Comparison of ENCODE assay signal across 9 mouse cellular contexts in genomic region chr11:68145586-68146455, GRCm38 (mm10).
DNase-seq lines count a peak whose midpoint lies in the region; ATAC-seq lines count a peak whose summit lies in the region.
"Had no signal": no experiment of that assay in that cellular context is flagged by ENCODE, and none has a peak within 500 bp of the region (broad histone marks: within the 10 kb centered on the region; RNA-seq: fewer than 3 reads in every experiment).

No protein-coding gene starts in this region.

- no peaks in the 10 kb centered on the region for H3K36me3 ChIP-seq in heart, embryonic 14.5 days (ENCODE audit: control insufficient read depth, insufficient read depth, low read length)
- no peaks in the 10 kb centered on the region for H3K36me3 ChIP-seq in forebrain, embryonic 14.5 days (ENCODE audit: control insufficient read depth, insufficient read depth, low read length)
- no peaks in the 10 kb centered on the region for H3K36me3 ChIP-seq in limb, embryonic 11.5 days (ENCODE audit: control insufficient read depth, insufficient read depth, low read length)
- no peaks in the 10 kb centered on the region for H3K36me3 ChIP-seq in neural tube, embryonic 15.5 days
- no peaks in the 10 kb centered on the region for H3K36me3 ChIP-seq in liver, embryonic 11.5 days (ENCODE audit: control insufficient read depth, insufficient read depth, low read length)

- no peak overlapping the region for H3K4me2 ChIP-seq in heart, embryonic 14.5 days (ENCODE audit: low read length)
- peak overlapping the region; percentile 40 for H3K4me2 ChIP-seq in forebrain, embryonic 14.5 days (ENCODE audit: low read length)
- peak overlapping the region; percentile 25 for H3K4me2 ChIP-seq in limb, embryonic 11.5 days (ENCODE audit: low read depth, severe bottlenecking)
- H3K4me2 ChIP-seq in neural tube, embryonic 15.5 days: peak overlapping the region; percentile 9
- no peak overlapping the region for H3K4me2 ChIP-seq in liver, embryonic 11.5 days

- no peak for DNase-seq in heart, postnatal 10 days
- DNase-seq in forebrain, embryonic 14.5 days (ENCODE audit: low spot score): peak; percentile 87
- peak; percentile 58 for DNase-seq in limb, embryonic 11.5 days (ENCODE audit: low spot score)
- no peak for DNase-seq in liver, embryonic 11.5 days (ENCODE audit: low spot score)
- DNase-seq in left cerebral cortex, adult 8-10 months (ENCODE audit: low spot score in 2 of 2): no peak
- DNase-seq in MN1 (ENCODE audit: low spot score): no peak
- DNase-seq: lung, postnatal 4 days had no signal

- no peak overlapping the region for H3K27ac ChIP-seq in heart, embryonic 14.5 days (replicated peaks in 1 of 2; ENCODE audit: control insufficient read depth in 1 of 2, insufficient read depth in 1 of 2, low read depth in 2 of 2, low read length in 2 of 2)
- H3K27ac ChIP-seq in forebrain, embryonic 14.5 days (ENCODE audit: low read depth, low read length): peak overlapping the region; percentile 79
- peak overlapping the region; percentile 60 for H3K27ac ChIP-seq in limb, embryonic 11.5 days (replicated peaks; ENCODE audit: low read depth, low read length)
- peak overlapping the region; percentile 83 for H3K27ac ChIP-seq in neural tube, embryonic 15.5 days (replicated peaks)
- no peak overlapping the region for H3K27ac ChIP-seq in liver, embryonic 11.5 days (ENCODE audit: low read depth, low read length)

- 49% methylated on average over 17 of the region's 17 CpGs for WGBS in heart, embryonic 14.5 days
- WGBS in forebrain, embryonic 14.5 days: 2% methylated on average over 17 of the region's 17 CpGs
- 9% methylated on average over 17 of the region's 17 CpGs for WGBS in limb, embryonic 11.5 days
- 9% methylated on average over 17 of the region's 17 CpGs for WGBS in neural tube, embryonic 15.5 days
- 38% methylated on average over 17 of the region's 17 CpGs for WGBS in liver, embryonic 11.5 days

- H3K9ac ChIP-seq in heart, embryonic 14.5 days (ENCODE audit: low read length): peak overlapping the region; percentile 16; the same call in 1 of the 2 replicates
- H3K9ac ChIP-seq in forebrain, embryonic 14.5 days (ENCODE audit: low read length): peak overlapping the region; percentile 42; the same call in 1 of the 2 replicates
- H3K9ac ChIP-seq in limb, embryonic 11.5 days (ENCODE audit: low read length): peak overlapping the region; percentile 32
- H3K9ac ChIP-seq in neural tube, embryonic 15.5 days (replicated peaks): peak overlapping the region; percentile 29
- H3K9ac ChIP-seq in liver, embryonic 11.5 days (ENCODE audit: low read depth, low read length): no peak overlapping the region

- no peaks in the 10 kb centered on the region for H3K27me3 ChIP-seq in heart, embryonic 14.5 days (ENCODE audit: control insufficient read depth, insufficient read depth, low read length)
- peaks cover 18% of the 10 kb centered on the region for H3K27me3 ChIP-seq in forebrain, embryonic 14.5 days (replicated peaks; ENCODE audit: control insufficient read depth, insufficient read depth, low read length)
- no peaks in the 10 kb centered on the region for H3K27me3 ChIP-seq in limb, embryonic 11.5 days (ENCODE audit: control insufficient read depth, insufficient read depth, low read length)
- H3K27me3 ChIP-seq in neural tube, embryonic 15.5 days (replicated peaks): no peaks in the 10 kb centered on the region
- H3K27me3 ChIP-seq in liver, embryonic 11.5 days (replicated peaks; ENCODE audit: control insufficient read depth, insufficient read depth, low read length): no peaks in the 10 kb centered on the region

- no peaks in the 10 kb centered on the region for H3K9me3 ChIP-seq in heart, embryonic 14.5 days (ENCODE audit: control insufficient read depth, low read length)
- no peaks in the 10 kb centered on the region for H3K9me3 ChIP-seq in forebrain, embryonic 14.5 days (replicated peaks; ENCODE audit: control insufficient read depth, low read length)
- no peaks in the 10 kb centered on the region for H3K9me3 ChIP-seq in limb, embryonic 11.5 days (ENCODE audit: control insufficient read depth, low read length)
- no peaks in the 10 kb centered on the region for H3K9me3 ChIP-seq in neural tube, embryonic 15.5 days (replicated peaks)
- no peaks in the 10 kb centered on the region for H3K9me3 ChIP-seq in liver, embryonic 11.5 days (ENCODE audit: control insufficient read depth, low read length)

- peaks cover 10 to 18% of the 10 kb centered on the region in 2 experiments; a peak in 3 of 4 replicates for H3K4me1 ChIP-seq in heart, embryonic 14.5 days (ENCODE audit: control insufficient read depth in 2 of 2, insufficient read depth in 2 of 2, low read length in 2 of 2)
- peaks cover 45% of the 10 kb centered on the region for H3K4me1 ChIP-seq in forebrain, embryonic 14.5 days (ENCODE audit: control insufficient read depth, insufficient read depth, low read length)
- H3K4me1 ChIP-seq in limb, embryonic 11.5 days (ENCODE audit: control insufficient read depth, insufficient read depth, low read length): peaks cover 39% of the 10 kb centered on the region
- H3K4me1 ChIP-seq in neural tube, embryonic 15.5 days: peaks cover 54% of the 10 kb centered on the region
- H3K4me1 ChIP-seq in liver, embryonic 11.5 days (replicated peaks; ENCODE audit: control insufficient read depth, insufficient read depth, low read length): peaks cover 3% of the 10 kb centered on the region; the same call in 1 of the 2 replicates

- no peak overlapping the region for H3K4me3 ChIP-seq in heart, embryonic 14.5 days (ENCODE audit: control insufficient read depth in 1 of 2, insufficient read depth in 1 of 2, low read depth in 1 of 2, low read length in 2 of 2)
- H3K4me3 ChIP-seq in forebrain, embryonic 14.5 days (ENCODE audit: low read depth, low read length): no peak overlapping the region
- no peak overlapping the region for H3K4me3 ChIP-seq in limb, embryonic 11.5 days (ENCODE audit: low read depth, low read length)
- H3K4me3 ChIP-seq in neural tube, embryonic 15.5 days (replicated peaks): no peak overlapping the region
- H3K4me3 ChIP-seq in liver, embryonic 11.5 days (ENCODE audit: low read depth, low read length): no peak overlapping the region

- ATAC-seq in heart, embryonic 14.5 days (ENCODE audit: insufficient number of reproducible peaks, insufficient read depth, low FRiP score, low read depth): no peak
- peak; percentile 80 for ATAC-seq in forebrain, embryonic 14.5 days
- ATAC-seq in limb, embryonic 11.5 days (ENCODE audit: insufficient number of reproducible peaks, low FRiP score, low TSS enrichment, low read depth): no peak
- peak; percentile 74 for ATAC-seq in neural tube, embryonic 15.5 days (ENCODE audit: low FRiP score)
- ATAC-seq in liver, embryonic 11.5 days (replicated peaks; ENCODE audit: low FRiP score): no peak

- intact Hi-C loops in heart, postnatal 10 days (cut with DNase I): no loop called here

Comparison
In these comparisons a context has a peak if more than half of its experiments do, and no peak if none do; other contexts are left out.
1. ATAC-seq: peak in forebrain, embryonic 14.5 days (single experiment) and neural tube, embryonic 15.5 days (single experiment); none in heart, embryonic 14.5 days (single experiment), limb, embryonic 11.5 days (single experiment) and liver, embryonic 11.5 days (single experiment).
2. H3K27ac ChIP-seq: peak in forebrain, embryonic 14.5 days (single experiment), limb, embryonic 11.5 days (single experiment) and neural tube, embryonic 15.5 days (single experiment); none in heart, embryonic 14.5 days (0 of 2) and liver, embryonic 11.5 days (single experiment).
3. H3K4me2 ChIP-seq: peak in forebrain, embryonic 14.5 days (single experiment), limb, embryonic 11.5 days (single experiment) and neural tube, embryonic 15.5 days (single experiment); none in heart, embryonic 14.5 days (single experiment) and liver, embryonic 11.5 days (single experiment).
4. DNase-seq: peak in forebrain, embryonic 14.5 days (single experiment) and limb, embryonic 11.5 days (single experiment); none in heart, postnatal 10 days (0 of 2), liver, embryonic 11.5 days (single experiment), left cerebral cortex, adult 8-10 months (0 of 2) and MN1 (single experiment).